Mouse (Mus musculus) cortical plate, adult 2 months (tissue): ENCODE data around the gene Usp12.

Source experiments
- CTCF ChIP-seq: fragments of 200-500 bp; IDR thresholded peaks from 2 replicates; pipeline ENCODE4 v1.5.1; 2011; ENCODE audit warnings: mild to moderate bottlenecking, control low read depth, low read length; ENCODE audit not compliant: insufficient read depth; ENCODE audit errors: extremely low read depth
- POLR2A ChIP-seq: fragments of 200-500 bp; IDR thresholded peaks from 2 replicates; pipeline ENCODE4 v1.6.1; 2011; ENCODE audit warnings: mild to moderate bottlenecking, low read length, control low read depth; ENCODE audit not compliant: insufficient read depth; ENCODE audit errors: extremely low read depth

GRCm38 (mm10) chr5:146705411-146705810, 89.4 kb downstream of the Usp12 start:
- TF ChIP-seq POLR2A (no peak), CTCF (no peak)
